Mouse (Mus musculus): ENCODE results near the gene Rdh19. TPM values are rescaled to one million over a fixed set of nuclear protein-coding genes. Genes with fewer than 3 reads are reported as not detected.

Gene Rdh19
- total and polyA plus RNA-seq, 2 experiments from 2014 or later, result not detected

DNA sequence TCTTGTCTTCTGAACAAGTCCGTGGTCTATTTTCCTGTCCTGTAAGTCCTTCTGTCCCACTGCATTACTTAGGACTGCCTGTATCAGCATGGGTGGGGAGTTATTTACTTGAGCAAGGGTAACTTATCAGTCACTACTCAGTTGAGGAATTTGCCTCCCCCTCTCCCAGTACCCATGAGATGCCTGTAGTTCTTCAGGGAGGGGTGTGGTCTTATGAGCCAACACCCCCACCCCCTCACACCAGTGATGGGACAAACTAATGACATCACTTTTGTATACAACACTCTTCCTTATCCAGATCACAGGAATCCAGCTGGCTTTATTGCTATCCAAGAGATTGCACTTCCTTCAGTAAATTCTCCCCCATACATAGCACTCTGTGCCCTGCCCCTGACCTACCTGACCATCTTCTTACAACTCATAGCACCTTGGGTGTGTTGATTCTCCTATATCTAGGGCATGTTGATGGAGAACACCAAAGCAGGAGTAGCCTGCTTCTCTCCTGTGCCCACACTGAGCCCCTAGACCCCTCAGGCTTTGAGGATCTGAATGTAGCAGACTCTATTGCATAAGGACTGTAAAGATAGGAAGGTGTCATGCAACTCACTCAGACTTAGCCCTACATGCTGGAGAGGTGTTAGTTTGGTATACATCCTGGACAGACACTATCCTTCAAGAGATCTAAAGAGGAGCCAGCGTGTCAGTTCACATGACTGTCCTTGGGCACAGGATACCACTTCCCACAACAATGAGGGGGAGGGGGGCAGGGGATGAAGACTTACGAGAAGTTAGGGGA, 28.7 kb downstream of the Rdh19 start:
- Histone ChIP-seq H3K27ac (ENCODE audit: low read depth, low read length) (no peak overlapping the region), H3K4me3 (ENCODE audit: low read depth, low read length) (no peak overlapping the region), H3K4me1 (ENCODE audit: insufficient read depth, low read length) (no peaks in the 10 kb centered on the region), H3K4me2 (ENCODE audit: low read depth, low read length, poor library complexity, severe bottlenecking) (no peak overlapping the region), H3K27me3 (ENCODE audit: insufficient read depth, low read length) (no peaks in the 10 kb centered on the region), H3K9ac (replicated peaks; ENCODE audit: low read length, poor library complexity, severe bottlenecking) (no peak overlapping the region), H3K9me3 (ENCODE audit: low read length) (no peaks in the 10 kb centered on the region), H3K36me3 (ENCODE audit: insufficient read depth, low read length) (no peaks in the 10 kb centered on the region)
- ATAC-seq (ENCODE audit: low FRiP score), result no peak
- WGBS, result 81% methylated on average over 3 of the region's 3 CpGs
- DNase-seq (ENCODE audit: low spot score), result no peak
- no peak for TF ChIP-seq CTCF (IDR thresholded peaks at IDR 0.05)

DNA sequence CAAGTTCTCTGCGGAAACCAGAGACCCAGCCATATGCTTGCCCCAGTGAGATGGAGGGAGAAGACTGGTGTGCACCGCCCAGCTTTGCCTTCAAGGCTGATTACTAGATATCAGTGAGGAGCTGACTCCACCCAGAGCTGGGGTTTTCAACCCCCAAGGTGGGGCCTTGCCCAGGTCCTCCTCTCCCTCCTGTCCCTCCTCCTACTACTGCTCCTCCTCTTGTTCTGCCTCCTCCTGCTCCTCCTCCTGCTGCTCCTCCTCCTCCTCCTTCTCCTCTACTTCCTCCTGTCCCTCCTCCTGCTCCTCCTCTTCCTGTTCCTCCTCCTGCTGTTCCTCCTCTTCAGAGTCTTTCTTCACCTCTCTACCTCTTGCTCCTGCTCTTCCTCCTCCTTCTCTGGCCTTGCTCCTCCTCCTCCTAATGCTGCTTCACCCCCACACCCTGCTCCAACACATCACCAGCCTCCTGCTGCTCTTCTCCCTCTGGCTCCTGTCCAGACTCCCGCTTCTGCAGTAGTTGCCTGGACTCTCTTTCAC, 29.5 kb downstream of the Rdh19 start:
- no peak for TF ChIP-seq CTCF (IDR thresholded peaks at IDR 0.05)
- Histone ChIP-seq H3K27ac (ENCODE audit: low read depth, low read length) (no peak overlapping the region), H3K36me3 (ENCODE audit: insufficient read depth, low read length) (no peaks in the 10 kb centered on the region), H3K4me1 (ENCODE audit: insufficient read depth, low read length) (no peaks in the 10 kb centered on the region), H3K9ac (replicated peaks; ENCODE audit: low read length, poor library complexity, severe bottlenecking) (no peak overlapping the region), H3K4me2 (ENCODE audit: low read depth, low read length, poor library complexity, severe bottlenecking) (no peak overlapping the region), H3K27me3 (ENCODE audit: insufficient read depth, low read length) (no peaks in the 10 kb centered on the region), H3K4me3 (ENCODE audit: low read depth, low read length) (no peak overlapping the region), H3K9me3 (ENCODE audit: low read length) (no peaks in the 10 kb centered on the region)
- ATAC-seq (ENCODE audit: low FRiP score) (no peak), DNase-seq (ENCODE audit: low spot score) (no peak)
- WGBS, result 89% methylated on average over 3 of the region's 3 CpGs

DNA sequence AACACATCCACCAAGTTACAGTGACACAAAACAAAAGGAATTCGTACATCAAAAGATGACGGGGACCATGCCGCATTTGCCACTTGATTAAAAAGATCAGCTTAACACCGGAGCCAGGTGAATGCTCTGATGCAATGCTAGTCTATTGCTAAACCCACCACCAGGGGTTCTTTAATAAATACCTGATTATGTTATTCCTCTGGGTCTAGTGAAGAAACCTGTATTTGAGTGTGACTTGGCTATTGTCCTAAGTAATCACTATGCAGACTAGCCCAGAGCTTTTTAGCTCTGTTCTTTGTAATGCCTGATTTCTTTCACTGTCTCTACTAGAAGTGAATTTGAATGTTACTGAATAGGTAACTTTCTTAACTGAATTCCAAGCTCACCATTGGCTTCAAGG, 31.3 kb downstream of the Rdh19 start:
- WGBS, result 86% methylated on average over 4 of the region's 4 CpGs
- DNase-seq (ENCODE audit: low spot score) (no peak), ATAC-seq (ENCODE audit: low FRiP score) (no peak)
- no peak overlapping the region for H3K4me3 ChIP-seq (ENCODE audit: low read depth, low read length)
- no peaks in the 10 kb centered on the region for H3K4me1 ChIP-seq (ENCODE audit: insufficient read depth, low read length)
- no peak overlapping the region for H3K9ac ChIP-seq (replicated peaks; ENCODE audit: low read length, poor library complexity, severe bottlenecking)
- no peaks in the 10 kb centered on the region for H3K9me3 ChIP-seq (ENCODE audit: low read length)
- 0 out of 2 replicates have a peak, but pooled peaks have one; percentile 1 for TF ChIP-seq CTCF (IDR thresholded peaks at IDR 0.05)
- H3K36me3 ChIP-seq (ENCODE audit: insufficient read depth, low read length), result no peaks in the 10 kb centered on the region
- no peak overlapping the region for H3K4me2 ChIP-seq (ENCODE audit: low read depth, low read length, poor library complexity, severe bottlenecking)
- no peaks in the 10 kb centered on the region for H3K27me3 ChIP-seq (ENCODE audit: insufficient read depth, low read length)
- H3K27ac ChIP-seq (ENCODE audit: low read depth, low read length), result no peak overlapping the region

DNA sequence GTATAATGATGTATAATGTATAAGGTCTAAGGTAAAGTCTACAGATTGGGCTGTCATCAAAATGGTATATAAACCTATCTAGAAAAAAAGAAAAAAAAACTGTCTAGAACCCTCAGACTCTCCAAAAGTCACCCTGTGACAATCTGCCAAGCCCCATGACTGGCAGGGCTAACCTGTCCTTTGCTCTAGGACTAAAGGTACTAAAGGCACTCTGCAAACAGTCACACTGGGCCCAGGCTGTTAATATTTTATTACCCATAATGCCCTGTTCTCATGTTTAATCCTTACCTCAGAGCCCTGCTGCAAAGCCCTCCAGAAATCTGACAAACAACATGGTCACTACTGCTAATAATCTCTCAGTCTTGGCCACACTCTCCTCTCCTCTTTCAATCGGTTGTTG, 36.8 kb downstream of the Rdh19 start:
- WGBS, result 73% methylated on average over 1 of the region's 1 CpGs
- H3K9me3 ChIP-seq (ENCODE audit: low read length), result no peaks in the 10 kb centered on the region

DNA sequence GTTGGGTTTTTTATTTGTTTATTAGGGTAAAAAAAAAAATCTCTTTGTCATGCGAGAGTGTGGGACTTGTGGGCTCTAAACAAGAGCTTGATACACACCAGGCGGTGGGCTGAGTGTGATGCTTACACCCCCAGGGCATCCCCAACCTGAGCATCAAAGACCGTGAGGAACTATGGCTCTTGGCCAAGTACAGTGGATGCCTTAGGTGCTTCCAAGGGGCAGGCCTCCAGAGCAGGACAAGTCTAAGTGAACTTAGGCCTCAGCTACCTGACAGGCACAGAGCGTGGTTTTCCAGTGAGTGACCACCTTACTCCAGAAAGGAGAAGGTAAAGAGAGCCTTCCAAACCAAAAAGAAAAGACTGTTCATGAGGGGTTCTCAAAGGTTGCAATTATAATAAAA, 37.2 kb downstream of the Rdh19 start:
- H3K27ac ChIP-seq (ENCODE audit: low read depth, low read length), result no peak overlapping the region
- H3K4me1 ChIP-seq (ENCODE audit: insufficient read depth, low read length), result no peaks in the 10 kb centered on the region
- no peak overlapping the region for H3K9ac ChIP-seq (replicated peaks; ENCODE audit: low read length, poor library complexity, severe bottlenecking)
- no peaks in the 10 kb centered on the region for H3K36me3 ChIP-seq (ENCODE audit: insufficient read depth, low read length)
- ATAC-seq (ENCODE audit: low FRiP score), result no peak
- H3K4me2 ChIP-seq (ENCODE audit: low read depth, low read length, poor library complexity, severe bottlenecking), result no peak overlapping the region
- DNase-seq (ENCODE audit: low spot score), result no peak
- TF ChIP-seq CTCF (IDR thresholded peaks at IDR 0.05), result no peak
- H3K4me3 ChIP-seq (ENCODE audit: low read depth, low read length), result no peak overlapping the region
- 79% methylated on average over 4 of the region's 4 CpGs for WGBS
- no peaks in the 10 kb centered on the region for H3K9me3 ChIP-seq (ENCODE audit: low read length)
- H3K27me3 ChIP-seq (ENCODE audit: insufficient read depth, low read length), result no peaks in the 10 kb centered on the region

More for the DNA sequence above, 36.8 kb downstream of the Rdh19 start:
- Histone ChIP-seq H3K4me1 (ENCODE audit: insufficient read depth, low read length) (no peaks in the 10 kb centered on the region), H3K4me3 (ENCODE audit: low read depth, low read length) (no peak overlapping the region), H3K27ac (ENCODE audit: low read depth, low read length) (no peak overlapping the region), H3K36me3 (ENCODE audit: insufficient read depth, low read length) (no peaks in the 10 kb centered on the region), H3K27me3 (ENCODE audit: insufficient read depth, low read length) (no peaks in the 10 kb centered on the region), H3K4me2 (ENCODE audit: low read depth, low read length, poor library complexity, severe bottlenecking) (no peak overlapping the region), H3K9ac (replicated peaks; ENCODE audit: low read length, poor library complexity, severe bottlenecking) (no peak overlapping the region)
- DNase-seq (ENCODE audit: low spot score), result no peak
- ATAC-seq (ENCODE audit: low FRiP score), result no peak
- TF ChIP-seq CTCF (IDR thresholded peaks at IDR 0.05), result no peak

DNA sequence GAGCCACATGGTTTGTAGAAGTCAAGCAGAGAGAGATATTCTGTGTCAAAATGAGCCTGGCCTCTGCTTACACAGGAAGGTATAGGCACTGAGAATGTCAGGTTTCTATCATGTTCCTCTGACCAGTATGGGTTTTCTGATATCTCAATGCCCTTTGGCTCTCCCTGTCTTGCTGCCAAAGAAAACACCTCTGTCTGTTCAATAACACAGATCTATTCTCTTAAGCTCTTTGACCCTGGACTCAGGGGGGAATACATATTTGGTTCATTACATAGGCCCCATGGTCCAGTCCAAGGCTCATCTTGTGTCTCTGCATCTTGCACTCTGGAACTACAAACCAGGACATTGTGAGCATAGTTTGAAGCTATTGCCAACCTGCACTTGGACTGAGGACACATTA, 38.9 kb downstream of the Rdh19 start, which contains the start of gene Rdh7:
Gene Rdh7 (minus strand): TSS at position 213 of the 400 bp plus-strand sequence.
- Histone ChIP-seq H3K4me2 (ENCODE audit: low read depth, low read length, poor library complexity, severe bottlenecking) (no peak within 1 kb of the TSS), H3K27ac (ENCODE audit: low read depth, low read length) (no peak within 1 kb of the TSS), H3K36me3 (ENCODE audit: insufficient read depth, low read length) (no peaks in the 10 kb centered on the region), H3K4me3 (ENCODE audit: low read depth, low read length) (no peak within 1 kb of the TSS), H3K9ac (replicated peaks; ENCODE audit: low read length, poor library complexity, severe bottlenecking) (no peak within 1 kb of the TSS), H3K9me3 (ENCODE audit: low read length) (no peaks in the 10 kb centered on the region), H3K4me1 (ENCODE audit: insufficient read depth, low read length) (no peaks in the 10 kb centered on the region), H3K27me3 (ENCODE audit: insufficient read depth, low read length) (no peaks in the 10 kb centered on the region)
- TF ChIP-seq CTCF (IDR thresholded peaks at IDR 0.05), result no peak
- DNase-seq (ENCODE audit: low spot score), result no peak
- no peak for ATAC-seq (ENCODE audit: low FRiP score)
